9 mouse cellular contexts compared by ENCODE assay signal in genomic region chr2:152411471-152411870, GRCm38 (mm10). TPM values are rescaled to one million over a fixed set of nuclear protein-coding genes. Genes with fewer than 3 reads are reported as not detected.
A peak's percentile ranks its signal among the peaks of the same experiment; 100 is the strongest.
DNase-seq lines count a peak whose midpoint lies in the region; ATAC-seq and TF ChIP-seq lines count a peak whose summit lies in the region.
"Had no signal": no experiment of that assay in that cellular context is flagged by ENCODE, and none has a peak within 500 bp of the region (broad histone marks: within the 10 kb centered on the region; RNA-seq: fewer than 3 reads in every experiment).

No protein-coding gene starts in this region.

- no peak for TF ChIP-seq POLR2A in thymus, adult 2 months (IDR thresholded peaks at IDR 0.05; ENCODE audit: control insufficient read depth, extremely low read depth, insufficient read depth, low read length, poor library complexity)

- H3K4me2 ChIP-seq in kidney, postnatal 0 days (ENCODE audit: low read length) = peak overlapping the region; percentile 68
- peak overlapping the region; percentile 81 for H3K4me2 ChIP-seq in embryonic facial prominence, embryonic 15.5 days (replicated peaks)
- H3K4me2 ChIP-seq in intestine, embryonic 14.5 days (ENCODE audit: low read length) = peak overlapping the region; percentile 92
- H3K4me2 ChIP-seq in neural tube, embryonic 12.5 days (replicated peaks) = peak overlapping the region; percentile 94

- no peaks in the 10 kb centered on the region for H3K27me3 ChIP-seq in kidney, postnatal 0 days (ENCODE audit: insufficient read depth, low read length)
- H3K27me3 ChIP-seq in embryonic facial prominence, embryonic 15.5 days = no peaks in the 10 kb centered on the region
- no peaks in the 10 kb centered on the region for H3K27me3 ChIP-seq in intestine, embryonic 14.5 days (replicated peaks; ENCODE audit: control insufficient read depth, insufficient read depth, low read length)
- no peaks in the 10 kb centered on the region for H3K27me3 ChIP-seq in neural tube, embryonic 12.5 days (replicated peaks)
- peaks cover 7% of the 10 kb centered on the region for H3K27me3 ChIP-seq in thymus, adult 2 months (ENCODE audit: control insufficient read depth, insufficient read depth, low read length)

- H3K27ac ChIP-seq in kidney, postnatal 0 days = peak overlapping the region; percentile 99
- H3K27ac ChIP-seq in embryonic facial prominence, embryonic 15.5 days (replicated peaks) = peak overlapping the region; percentile 98
- H3K27ac ChIP-seq in intestine, embryonic 14.5 days (ENCODE audit: low read depth) = peak overlapping the region; percentile 98
- peak overlapping the region; percentile 94 for H3K27ac ChIP-seq in neural tube, embryonic 12.5 days
- no peak overlapping the region for H3K27ac ChIP-seq in thymus, adult 2 months (ENCODE audit: control insufficient read depth, insufficient read depth, low read length)

- no peaks in the 10 kb centered on the region for H3K36me3 ChIP-seq in kidney, postnatal 0 days (ENCODE audit: insufficient read depth, low read length)
- H3K36me3 ChIP-seq in embryonic facial prominence, embryonic 15.5 days = no peaks in the 10 kb centered on the region
- no peaks in the 10 kb centered on the region for H3K36me3 ChIP-seq in intestine, embryonic 14.5 days (ENCODE audit: control insufficient read depth, insufficient read depth, low read length)
- no peaks in the 10 kb centered on the region for H3K36me3 ChIP-seq in neural tube, embryonic 12.5 days
- H3K36me3 ChIP-seq in thymus, adult 2 months (ENCODE audit: control insufficient read depth, insufficient read depth, low read length) = no peaks in the 10 kb centered on the region

- 0 out of 2 replicates have a peak overlapping the region, but pooled peaks have one; percentile 14 for H3K9ac ChIP-seq in kidney, postnatal 0 days (ENCODE audit: low read depth, low read length)
- H3K9ac ChIP-seq in embryonic facial prominence, embryonic 15.5 days = peak overlapping the region; percentile 13; the same call in 1 of the 2 replicates
- H3K9ac ChIP-seq in intestine, embryonic 14.5 days (ENCODE audit: low read length) = peak overlapping the region; percentile 99
- peak overlapping the region; percentile 33; the same call in 1 of the 2 replicates for H3K9ac ChIP-seq in neural tube, embryonic 12.5 days

- no peak for DNase-seq in kidney, postnatal 0 days (ENCODE audit: low spot score)
- DNase-seq in kidney, adult 11 months = no peak
- DNase-seq in intestine, embryonic 14.5 days (ENCODE audit: low spot score) = peak; percentile 70
- DNase-seq in ovary, adult 18-20 months (ENCODE audit: low spot score) = no peak
- DNase-seq in gastrocnemius, postnatal 14 days = no peak
- no peak for DNase-seq in thymus, adult 2 months

- WGBS in kidney, postnatal 0 days = 11% methylated on average over 7 of the region's 7 CpGs
- WGBS in embryonic facial prominence, embryonic 15.5 days = 10% methylated on average over 7 of the region's 7 CpGs
- WGBS in intestine, embryonic 14.5 days = 7% methylated on average over 7 of the region's 7 CpGs
- 3% methylated on average over 7 of the region's 7 CpGs for WGBS in neural tube, embryonic 12.5 days
- 91% methylated on average over 7 of the region's 7 CpGs for WGBS in thymus, adult 2 months

- H3K4me1 ChIP-seq in kidney, postnatal 0 days (replicated peaks; ENCODE audit: insufficient read depth, low read length) = peaks cover 35% of the 10 kb centered on the region
- peaks cover 40% of the 10 kb centered on the region for H3K4me1 ChIP-seq in embryonic facial prominence, embryonic 15.5 days
- peaks cover 40% of the 10 kb centered on the region for H3K4me1 ChIP-seq in intestine, embryonic 14.5 days (replicated peaks; ENCODE audit: control insufficient read depth, insufficient read depth, low read length)
- peaks cover 39% of the 10 kb centered on the region for H3K4me1 ChIP-seq in neural tube, embryonic 12.5 days
- peaks cover 8% of the 10 kb centered on the region; the same call in 1 of the 2 replicates for H3K4me1 ChIP-seq in thymus, adult 2 months (replicated peaks; ENCODE audit: control insufficient read depth, insufficient read depth, low read length)

- H3K9me3 ChIP-seq in kidney, postnatal 0 days (replicated peaks; ENCODE audit: low read length) = no peaks in the 10 kb centered on the region
- 0 out of 2 replicates have a peak, but pooled peaks cover 5% of the 10 kb centered on the region for H3K9me3 ChIP-seq in embryonic facial prominence, embryonic 15.5 days (replicated peaks)
- H3K9me3 ChIP-seq in intestine, embryonic 14.5 days (ENCODE audit: control insufficient read depth, low read length) = peaks cover 8% of the 10 kb centered on the region; the same call in 1 of the 2 replicates
- H3K9me3 ChIP-seq in neural tube, embryonic 12.5 days = no peaks in the 10 kb centered on the region

- H3K4me3 ChIP-seq in kidney, postnatal 0 days (replicated peaks; ENCODE audit: low read depth, low read length) = peak overlapping the region; percentile 11
- peak overlapping the region; percentile 63 for H3K4me3 ChIP-seq in embryonic facial prominence, embryonic 15.5 days (replicated peaks)
- H3K4me3 ChIP-seq in intestine, embryonic 14.5 days (ENCODE audit: low read depth, low read length) = peak overlapping the region; percentile 96
- peak overlapping the region; percentile 18 for H3K4me3 ChIP-seq in neural tube, embryonic 12.5 days
- H3K4me3 ChIP-seq in thymus, adult 2 months (ENCODE audit: control insufficient read depth, insufficient read depth, low read length) = no peak overlapping the region
- H3K4me3 ChIP-seq: myocyte had no signal

- ATAC-seq in kidney, postnatal 0 days (replicated peaks; ENCODE audit: low FRiP score, low read depth) = no peak
- ATAC-seq in embryonic facial prominence, embryonic 15.5 days (ENCODE audit: insufficient number of reproducible peaks, low FRiP score, low TSS enrichment, low read depth) = 0 out of 2 replicates have a peak, but pooled peaks have one; percentile 0
- no peak for ATAC-seq in intestine, embryonic 14.5 days (replicated peaks; ENCODE audit: low FRiP score, low TSS enrichment, low read depth)
- ATAC-seq in neural tube, embryonic 12.5 days (ENCODE audit: low FRiP score, low read depth) = no peak

- no peak for TF ChIP-seq CTCF in kidney, postnatal 0 days (IDR thresholded peaks at IDR 0.05; ENCODE audit: low read depth)
- TF ChIP-seq CTCF in thymus, adult 2 months (IDR thresholded peaks at IDR 0.05; ENCODE audit: borderline replicate concordance, control insufficient read depth, extremely low read depth, insufficient read depth, low read length, poor library complexity) = no peak

- intact Hi-C loops in gastrocnemius, postnatal 14 days (cut with DNase I; ENCODE audit: low total_unique reads) = no loop called here

RNA-seq across cellular contexts. Expression of gene Zcchc3, which starts 3.4 kb away (rescaled TPM):
- 28.3 and 31.0 TPM in 2 replicates for polyA plus RNA-seq in kidney, postnatal 0 days (2015; fragmentation: Nextera tagmentation; extraction: Ambion mirVana)
- 37.5 and 40.1 TPM in 2 replicates for polyA plus RNA-seq in embryonic facial prominence, embryonic 15.5 days (2015; fragmentation: Nextera tagmentation; extraction: Ambion mirVana)
- polyA plus RNA-seq in intestine, embryonic 14.5 days (2014; fragmentation: Nextera tagmentation; extraction: Ambion mirVana) = 38.2 and 39.1 TPM in 2 replicates
- 47.9 and 49.8 TPM in 2 replicates for polyA plus RNA-seq in neural tube, embryonic 12.5 days (2016; fragmentation: Nextera tagmentation; extraction: Ambion mirVana)
- 1 to 10 TPM; 2.7 to 3.2 TPM for total RNA-seq in gastrocnemius, postnatal 14 days (2021)
- polyA plus RNA-seq in thymus, adult 2 months (2012; rRNA removed) = 1.7 and 2.0 TPM in 2 replicates
- polyA plus RNA-seq: myocyte had no signal

RNA-seq across cellular contexts. Expression of gene 6820408C15Rik, which starts 3.9 kb away (rescaled TPM):
- 0.76 and 0.92 TPM in 2 replicates for polyA plus RNA-seq in kidney, postnatal 0 days (2015; fragmentation: Nextera tagmentation; extraction: Ambion mirVana)
- 9.4 and 15.2 TPM in 2 replicates for polyA plus RNA-seq in embryonic facial prominence, embryonic 15.5 days (2015; fragmentation: Nextera tagmentation; extraction: Ambion mirVana)
- polyA plus RNA-seq in intestine, embryonic 14.5 days (2014; fragmentation: Nextera tagmentation; extraction: Ambion mirVana) = 0.51 and 0.86 TPM in 2 replicates
- polyA plus RNA-seq in neural tube, embryonic 12.5 days (2016; fragmentation: Nextera tagmentation; extraction: Ambion mirVana) = 0.53 and 0.61 TPM in 2 replicates
- total RNA-seq in gastrocnemius, postnatal 14 days (2021) = not detected
- 0.36 and 0.50 TPM in 2 replicates for polyA plus RNA-seq in thymus, adult 2 months (2012; rRNA removed)
- polyA plus RNA-seq: myocyte had no signal

RNA-seq across cellular contexts. Expression of gene Sox12, which starts 13.6 kb away (rescaled TPM):
- polyA plus RNA-seq in kidney, postnatal 0 days (2015; fragmentation: Nextera tagmentation; extraction: Ambion mirVana) = 8.2 and 9.2 TPM in 2 replicates
- polyA plus RNA-seq in embryonic facial prominence, embryonic 15.5 days (2015; fragmentation: Nextera tagmentation; extraction: Ambion mirVana) = 7.7 and 7.9 TPM in 2 replicates
- polyA plus RNA-seq in intestine, embryonic 14.5 days (2014; fragmentation: Nextera tagmentation; extraction: Ambion mirVana) = 12.1 and 13.2 TPM in 2 replicates
- 18.5 and 18.9 TPM in 2 replicates for polyA plus RNA-seq in neural tube, embryonic 12.5 days (2016; fragmentation: Nextera tagmentation; extraction: Ambion mirVana)
- total RNA-seq in gastrocnemius, postnatal 14 days (2021) = 1 to 10 TPM; 2.9 to 4.3 TPM
- 3.8 and 4.5 TPM in 2 replicates for polyA plus RNA-seq in thymus, adult 2 months (2012; rRNA removed)

RNA-seq across cellular contexts. Expression of gene Nrsn2, which starts 35.0 kb away (rescaled TPM):
- 0.60 and 0.68 TPM in 2 replicates for polyA plus RNA-seq in kidney, postnatal 0 days (2015; fragmentation: Nextera tagmentation; extraction: Ambion mirVana)
- polyA plus RNA-seq in embryonic facial prominence, embryonic 15.5 days (2015; fragmentation: Nextera tagmentation; extraction: Ambion mirVana) = 1.0 and 1.3 TPM in 2 replicates
- 3.9 and 4.5 TPM in 2 replicates for polyA plus RNA-seq in intestine, embryonic 14.5 days (2014; fragmentation: Nextera tagmentation; extraction: Ambion mirVana)
- 14.7 and 16.5 TPM in 2 replicates for polyA plus RNA-seq in neural tube, embryonic 12.5 days (2016; fragmentation: Nextera tagmentation; extraction: Ambion mirVana)
- not detected for total RNA-seq in gastrocnemius, postnatal 14 days (2021)
- 0.07 TPM in 1 of 2 replicates, not detected in the other for polyA plus RNA-seq in thymus, adult 2 months (2012; rRNA removed)
- polyA plus RNA-seq: myocyte had no signal

RNA-seq across cellular contexts. Expression of gene Defb23, which starts 52.9 kb away (rescaled TPM):
- not detected in 2 replicates for polyA plus RNA-seq in kidney, postnatal 0 days (2015; fragmentation: Nextera tagmentation; extraction: Ambion mirVana)
- polyA plus RNA-seq in embryonic facial prominence, embryonic 15.5 days (2015; fragmentation: Nextera tagmentation; extraction: Ambion mirVana) = not detected in 2 replicates
- polyA plus RNA-seq in intestine, embryonic 14.5 days (2014; fragmentation: Nextera tagmentation; extraction: Ambion mirVana) = not detected in 2 replicates
- not detected in 2 replicates for polyA plus RNA-seq in neural tube, embryonic 12.5 days (2016; fragmentation: Nextera tagmentation; extraction: Ambion mirVana)
- total RNA-seq in gastrocnemius, postnatal 14 days (2021) = not detected
- polyA plus RNA-seq in thymus, adult 2 months (2012; rRNA removed) = not detected in 2 replicates
- polyA plus RNA-seq: myocyte had no signal

Comparison
In these comparisons a context has a peak if more than half of its experiments do, and no peak if none do; other contexts are left out.
1. H3K9ac ChIP-seq: peak in every context shown above with its lines; median percentile 99 in intestine, embryonic 14.5 days; 33 in neural tube, embryonic 12.5 days; 14 in kidney, postnatal 0 days; 13 in embryonic facial prominence, embryonic 15.5 days.